Mouse (Mus musculus): Measurements from ENCODE around the gene Apol9b.
"Not testable (repeated sequence)": the region's sequence is repeated elsewhere in the genome, so short reads cannot be mapped to it uniquely, and the experiment has no call there.

GRCm38 (mm10) chr15:77728739-77729138 lies at the start of gene Apol9b:
- not testable (repeated sequence) for TF ChIP-seq CTCF (IDR thresholded peaks at IDR 0.05; ENCODE audit: control insufficient read depth, insufficient read depth, low read length); POLR2A (IDR thresholded peaks at IDR 0.05; ENCODE audit: borderline replicate concordance, control insufficient read depth, low read depth, low read length)

Measured in bone marrow, adult 2 months (tissue).